Mouse (Mus musculus): ENCODE data around the gene Uba2. TPM values are rescaled to one million over a fixed set of nuclear protein-coding genes. Genes with fewer than 3 reads are reported as not detected.
"Not testable (repeated sequence)": the region's sequence is repeated elsewhere in the genome, so short reads cannot be mapped to it uniquely, and the experiment has no call there.

Gene Uba2
- total RNA-seq (2021) = 10 to 100 TPM; 86.2 to 90.5 TPM

GRCm38 (mm10) chr7:34169454-34169853, at the start of gene Uba2:
Uba2 (minus strand) TSS chr7:34169599.
- no peak for DNase-seq (ENCODE audit: extremely low spot score in 1 of 2, low spot score in 1 of 2)

- no peak for DNase-seq (ENCODE audit: extremely low spot score in 1 of 2, low spot score in 1 of 2)
Measured at GRCm38 (mm10) chr7:34218496-34218895, 49.1 kb upstream of the Uba2 start.

GRCm38 (mm10) chr7:34216474-34216873, 47.1 kb upstream of the Uba2 start:
- no peak for DNase-seq (ENCODE audit: extremely low spot score in 1 of 2, low spot score in 1 of 2)

GRCm38 (mm10) chr7:34215481-34215880, 46.1 kb upstream of the Uba2 start:
- no peak for DNase-seq (ENCODE audit: extremely low spot score in 1 of 2, low spot score in 1 of 2)

GRCm38 (mm10) chr7:34214644-34215043, 45.2 kb upstream of the Uba2 start:
- DNase-seq (ENCODE audit: extremely low spot score in 1 of 2, low spot score in 1 of 2) = no peak

GRCm38 (mm10) chr7:34213281-34213680, 43.9 kb upstream of the Uba2 start:
- no peak for DNase-seq (ENCODE audit: extremely low spot score in 1 of 2, low spot score in 1 of 2)

- DNase-seq (ENCODE audit: extremely low spot score in 1 of 2, low spot score in 1 of 2) = no peak
Measured at GRCm38 (mm10) chr7:34208027-34208745, 38.8 kb upstream of the Uba2 start.

GRCm38 (mm10) chr7:34206331-34206730, 36.9 kb upstream of the Uba2 start:
- DNase-seq (ENCODE audit: extremely low spot score in 1 of 2, low spot score in 1 of 2) = no peak

GRCm38 (mm10) chr7:34202147-34202546, 32.7 kb upstream of the Uba2 start:
- not testable (repeated sequence) for DNase-seq (ENCODE audit: extremely low spot score in 1 of 2, low spot score in 1 of 2)

GRCm38 (mm10) chr7:34200829-34201228, 31.4 kb upstream of the Uba2 start:
- no peak for DNase-seq (ENCODE audit: extremely low spot score in 1 of 2, low spot score in 1 of 2)

- peak in 1 of 2 experiments; percentile 20 for DNase-seq (ENCODE audit: extremely low spot score in 1 of 2, low spot score in 1 of 2)
Measured at GRCm38 (mm10) chr7:34198346-34198745, 28.9 kb upstream of the Uba2 start.

- DNase-seq (ENCODE audit: extremely low spot score in 1 of 2, low spot score in 1 of 2) = peak; percentile 92 to 96
Measured at GRCm38 (mm10) chr7:34196132-34197128, 27.0 kb upstream of the Uba2 start, which contains the start of gene Pdcd2l. Pdcd2l (minus strand) TSS chr7:34196661.

GRCm38 (mm10) chr7:34195632-34196031, 26.2 kb upstream of the Uba2 start:
- DNase-seq (ENCODE audit: extremely low spot score in 1 of 2, low spot score in 1 of 2) = no peak

- no peak for DNase-seq (ENCODE audit: extremely low spot score in 1 of 2, low spot score in 1 of 2)
Measured at GRCm38 (mm10) chr7:34192825-34193224, 23.4 kb upstream of the Uba2 start.

- no peak for DNase-seq (ENCODE audit: extremely low spot score in 1 of 2, low spot score in 1 of 2)
Measured at GRCm38 (mm10) chr7:34189376-34189989, 20.1 kb upstream of the Uba2 start.

GRCm38 (mm10) chr7:34183794-34184193, 14.4 kb upstream of the Uba2 start:
- no peak for DNase-seq (ENCODE audit: extremely low spot score in 1 of 2, low spot score in 1 of 2)

GRCm38 (mm10) chr7:34183356-34183755, 14.0 kb upstream of the Uba2 start:
- DNase-seq (ENCODE audit: extremely low spot score in 1 of 2, low spot score in 1 of 2) = no peak

GRCm38 (mm10) chr7:34176241-34176640, 6.8 kb upstream of the Uba2 start:
- DNase-seq (ENCODE audit: extremely low spot score in 1 of 2, low spot score in 1 of 2) = not testable (repeated sequence)

- no peak for DNase-seq (ENCODE audit: extremely low spot score in 1 of 2, low spot score in 1 of 2)
Measured at GRCm38 (mm10) chr7:34172251-34172650, 2.9 kb upstream of the Uba2 start.

GRCm38 (mm10) chr7:34168470-34169251, 738 bp downstream of the Uba2 start:
- DNase-seq (ENCODE audit: extremely low spot score in 1 of 2, low spot score in 1 of 2) = peak; percentile 93
